Mouse (Mus musculus): ENCODE measurements around the gene P2rx6.

The P2rx6 gene

GRCm38 (mm10) chr16:17561751-17562208 is at the start of gene P2rx6:
Gene P2rx6, plus strand, starts transcription at chr16:17561885.
- TF ChIP-seq GATA4 (IDR thresholded peaks at IDR 0.05; ENCODE audit: insufficient replicate concordance, low read length) = no peak

DNA sequence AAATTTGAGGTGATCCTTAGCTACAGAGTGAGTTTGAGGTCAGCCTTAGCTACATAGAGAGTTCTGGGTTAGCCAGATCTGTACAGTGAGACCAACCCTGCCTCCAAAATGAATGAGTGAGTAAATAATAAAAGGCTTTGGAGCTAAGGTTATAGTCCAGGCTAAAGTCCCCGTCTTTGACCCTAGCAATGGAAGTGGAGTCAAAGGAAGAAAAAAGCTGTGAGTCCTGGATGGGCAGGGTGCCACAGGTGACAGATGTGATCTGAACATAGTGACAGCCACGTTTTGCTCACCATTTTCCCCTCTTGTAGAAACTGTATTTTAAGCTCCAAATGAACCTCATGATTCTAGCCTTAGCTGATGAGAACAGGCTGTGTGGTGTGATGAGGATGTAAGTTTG is 42.8 kb upstream of the P2rx6 start:
- no peak for TF ChIP-seq GATA4 (IDR thresholded peaks at IDR 0.05; ENCODE audit: insufficient replicate concordance, low read length)

- TF ChIP-seq GATA4 (IDR thresholded peaks at IDR 0.05; ENCODE audit: insufficient replicate concordance, low read length) = no peak
Observed at GRCm38 (mm10) chr16:17524156-17524555, 37.5 kb upstream of the P2rx6 start.

DNA sequence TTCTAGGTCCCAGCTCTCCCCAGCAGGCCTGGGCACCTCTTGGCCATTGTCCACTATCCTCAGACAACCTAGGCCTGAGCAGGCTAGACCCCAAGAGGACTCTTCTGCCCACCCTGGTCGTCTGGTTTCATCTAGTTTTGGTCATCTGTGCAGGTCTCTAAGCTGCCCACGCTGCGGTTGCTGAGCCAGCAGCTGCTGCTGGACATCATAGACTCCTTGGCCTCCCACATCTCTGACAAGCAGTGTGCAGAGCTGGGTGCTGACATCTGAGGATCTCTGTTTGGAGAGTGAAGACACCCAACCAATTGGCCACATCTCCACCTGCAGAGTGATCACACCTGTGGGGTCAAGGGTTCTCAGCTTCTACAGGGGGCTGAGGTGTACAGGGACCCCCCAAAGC is 36.2 kb upstream of the P2rx6 start:
- no peak for TF ChIP-seq GATA4 (IDR thresholded peaks at IDR 0.05; ENCODE audit: insufficient replicate concordance, low read length)

- no peak for TF ChIP-seq GATA4 (IDR thresholded peaks at IDR 0.05; ENCODE audit: insufficient replicate concordance, low read length)
Observed at GRCm38 (mm10) chr16:17526223-17526622, 35.5 kb upstream of the P2rx6 start.

GRCm38 (mm10) chr16:17527606-17528005 is 34.1 kb upstream of the P2rx6 start:
- TF ChIP-seq GATA4 (IDR thresholded peaks at IDR 0.05; ENCODE audit: insufficient replicate concordance, low read length) = no peak

DNA sequence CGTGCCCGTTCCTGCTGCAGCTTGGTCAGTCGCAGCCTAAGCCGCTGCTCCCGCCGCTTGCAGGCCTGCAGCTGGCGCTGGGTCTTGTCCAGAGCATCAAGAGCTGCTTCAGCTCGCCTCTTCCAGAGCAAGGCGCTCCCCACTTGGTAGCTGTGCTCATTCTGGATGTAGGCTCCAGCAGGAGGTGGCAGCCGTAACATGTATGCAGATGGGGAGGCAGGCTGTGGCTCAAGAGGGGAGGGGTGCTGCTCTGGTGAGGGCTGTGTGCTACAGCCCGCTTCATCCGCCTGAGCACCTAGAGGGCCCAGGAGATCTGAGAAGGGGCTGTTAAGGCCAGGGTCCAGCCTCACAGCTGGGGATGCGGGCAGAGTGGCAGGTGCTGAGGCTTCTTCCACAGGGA is 33.4 kb upstream of the P2rx6 start:
- no peak for TF ChIP-seq GATA4 (IDR thresholded peaks at IDR 0.05; ENCODE audit: insufficient replicate concordance, low read length)

DNA sequence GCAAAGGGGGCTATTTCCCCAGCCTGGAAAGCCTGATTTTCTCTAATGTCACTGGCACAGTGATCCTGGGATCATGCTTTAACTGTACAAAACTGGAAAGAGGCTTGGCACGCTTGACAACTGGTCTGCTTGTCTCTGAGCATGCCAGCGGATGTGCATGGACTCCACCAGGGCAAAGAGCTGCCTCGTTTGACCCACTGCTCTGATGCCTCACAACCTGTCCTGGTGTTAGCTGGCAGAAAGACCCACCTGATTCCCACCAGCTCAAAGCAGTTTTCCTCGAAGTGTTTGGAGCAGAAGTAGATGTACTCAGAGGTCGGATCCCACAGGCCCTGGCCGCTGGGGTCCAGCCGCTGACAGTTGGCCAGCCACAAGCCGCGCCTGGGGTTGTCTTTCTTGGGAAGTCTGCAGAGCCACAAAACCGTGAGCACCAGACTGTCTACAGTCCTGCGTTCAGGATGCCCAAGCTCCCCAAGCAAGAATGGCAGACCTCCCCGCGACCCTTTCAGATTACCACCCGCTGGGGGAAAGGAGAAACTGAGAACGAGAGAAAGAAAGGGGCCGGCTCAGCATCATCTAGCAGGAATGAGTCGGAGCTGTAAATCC is 31.6 kb upstream of the P2rx6 start:
- no peak for TF ChIP-seq GATA4 (IDR thresholded peaks at IDR 0.05; ENCODE audit: insufficient replicate concordance, low read length)

- peak; percentile 76; the same call in 1 of the 2 replicates for TF ChIP-seq GATA4 (IDR thresholded peaks at IDR 0.05; ENCODE audit: insufficient replicate concordance, low read length)
Observed at GRCm38 (mm10) chr16:17530640-17531288, 30.9 kb upstream of the P2rx6 start, which contains the start of gene Thap7. Gene Thap7, minus strand, starts transcription at chr16:17531136.

- TF ChIP-seq GATA4 (IDR thresholded peaks at IDR 0.05; ENCODE audit: insufficient replicate concordance, low read length) = no peak
Observed at GRCm38 (mm10) chr16:17532271-17532670, 29.4 kb upstream of the P2rx6 start.

DNA sequence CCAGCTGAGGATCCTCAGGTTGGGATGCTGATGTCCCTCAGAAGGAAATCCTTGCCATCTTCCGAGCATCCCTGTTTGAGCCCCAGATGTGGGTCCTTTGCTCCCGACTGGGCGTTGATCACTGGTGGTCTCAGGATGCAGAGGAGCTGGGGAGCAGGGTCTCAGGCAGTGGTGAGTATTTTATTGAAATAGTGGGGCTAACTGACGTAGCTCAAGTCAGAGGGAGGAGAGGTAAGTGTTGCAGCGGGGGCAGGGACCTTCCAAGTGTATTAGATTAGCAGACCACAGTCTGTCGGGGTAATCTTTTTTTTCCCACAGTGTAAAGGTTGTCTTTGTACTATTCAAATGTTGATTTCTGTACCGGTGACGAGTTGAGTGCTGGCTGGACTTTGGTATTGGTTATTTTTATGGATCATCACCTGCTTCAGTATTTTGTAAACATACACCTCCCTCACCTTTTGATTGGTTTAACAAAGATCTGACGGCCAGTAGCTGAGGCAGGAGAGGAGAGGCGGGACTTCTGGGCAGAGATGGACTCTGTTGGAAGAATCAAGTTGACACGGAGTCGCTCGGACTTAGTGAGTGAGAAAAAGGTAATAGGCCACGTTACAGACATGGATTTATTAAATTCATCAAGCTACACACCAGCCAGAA is 28.9 kb upstream of the P2rx6 start:
- TF ChIP-seq GATA4 (IDR thresholded peaks at IDR 0.05; ENCODE audit: insufficient replicate concordance, low read length) = no peak

- no peak for TF ChIP-seq GATA4 (IDR thresholded peaks at IDR 0.05; ENCODE audit: insufficient replicate concordance, low read length)
Observed at GRCm38 (mm10) chr16:17536584-17536983, 25.1 kb upstream of the P2rx6 start.

GRCm38 (mm10) chr16:17542632-17543031 is 19.1 kb upstream of the P2rx6 start:
- TF ChIP-seq GATA4 (IDR thresholded peaks at IDR 0.05; ENCODE audit: insufficient replicate concordance, low read length) = no peak

DNA sequence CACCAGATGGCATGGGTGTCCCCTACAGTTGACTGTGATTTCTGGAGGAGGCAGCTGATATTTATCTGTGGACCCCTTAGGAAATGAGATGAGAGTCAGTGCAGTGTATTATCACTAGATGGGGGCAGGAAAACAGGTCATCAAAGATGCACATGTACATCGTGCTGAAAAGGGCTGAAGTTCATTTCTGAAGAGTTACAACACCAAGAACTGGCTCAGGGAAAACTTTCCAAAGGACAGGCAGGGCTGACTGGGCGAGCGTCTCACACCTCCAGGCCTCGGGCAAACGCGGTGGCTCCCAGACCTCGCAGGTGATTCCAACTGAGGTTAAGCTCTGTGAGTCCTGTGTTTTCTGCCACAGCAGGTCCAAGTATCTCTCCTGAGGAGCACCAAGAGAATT is 8.8 kb upstream of the P2rx6 start:
- no peak for TF ChIP-seq GATA4 (IDR thresholded peaks at IDR 0.05; ENCODE audit: insufficient replicate concordance, low read length)

DNA sequence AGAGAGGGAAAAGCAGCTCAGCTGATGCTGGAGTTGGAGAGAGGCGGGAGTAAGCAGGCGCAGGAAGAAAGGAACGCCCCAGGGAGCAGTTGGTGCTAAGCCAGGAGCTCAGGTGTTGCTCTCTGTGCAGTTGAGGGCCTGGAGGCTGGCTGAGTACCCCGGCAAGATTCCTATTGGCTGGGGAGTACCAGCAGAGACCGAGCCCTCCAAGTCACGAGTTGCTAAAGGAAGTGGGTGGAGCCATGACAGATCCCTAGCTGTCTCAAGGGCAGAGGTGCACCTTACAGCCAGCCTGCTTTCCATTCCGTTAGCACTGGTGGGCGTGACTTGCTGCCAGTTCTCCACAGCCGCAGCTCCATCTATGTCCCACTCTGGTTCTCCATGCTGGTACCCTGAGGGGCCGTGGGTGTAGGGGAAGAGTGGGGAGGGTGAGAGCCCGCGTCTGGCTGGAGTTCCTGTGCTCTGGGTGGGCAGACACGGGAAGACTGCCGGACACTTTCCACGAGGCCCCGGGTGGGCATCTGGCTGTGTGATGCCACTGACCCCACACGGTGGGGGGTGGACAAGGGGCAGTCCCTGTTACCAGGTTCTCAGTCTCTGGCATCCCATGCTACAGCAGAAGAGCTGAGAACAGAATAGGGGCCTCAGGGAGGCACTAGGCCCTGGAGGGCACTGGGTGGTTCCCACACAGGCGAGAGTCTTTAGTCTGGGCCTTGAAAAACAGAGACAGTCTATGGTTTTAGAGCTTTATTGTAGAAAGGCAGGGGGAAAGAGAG is 7.6 kb upstream of the P2rx6 start:
- no peak for TF ChIP-seq GATA4 (IDR thresholded peaks at IDR 0.05; ENCODE audit: insufficient replicate concordance, low read length)

Measured in liver, adult (tissue).